Mouse (Mus musculus): ENCODE measurements around the gene Prkca.

GRCm38 (mm10) chr11:108170107-108170506, 173.6 kb downstream of the Prkca start:
- TF ChIP-seq POLR2A (IDR thresholded peaks at IDR 0.05; ENCODE audit: borderline replicate concordance, insufficient read depth, low read length) (no peak), CTCF (IDR thresholded peaks at IDR 0.05; ENCODE audit: borderline replicate concordance, insufficient read depth, low read depth, low read length) (no peak)

All from cerebellum, adult 2 months (tissue).